Mouse (Mus musculus): ENCODE measurements at regions not wholly inside any gene's neighbourhood (a gene's known extent, or its start where the extent isn't known, plus 50 kb on each side); places are given as distances from the start of the nearest gene placed in this dataset.
A peak's percentile ranks its signal among the peaks of the same experiment; 100 is the strongest.

DNA sequence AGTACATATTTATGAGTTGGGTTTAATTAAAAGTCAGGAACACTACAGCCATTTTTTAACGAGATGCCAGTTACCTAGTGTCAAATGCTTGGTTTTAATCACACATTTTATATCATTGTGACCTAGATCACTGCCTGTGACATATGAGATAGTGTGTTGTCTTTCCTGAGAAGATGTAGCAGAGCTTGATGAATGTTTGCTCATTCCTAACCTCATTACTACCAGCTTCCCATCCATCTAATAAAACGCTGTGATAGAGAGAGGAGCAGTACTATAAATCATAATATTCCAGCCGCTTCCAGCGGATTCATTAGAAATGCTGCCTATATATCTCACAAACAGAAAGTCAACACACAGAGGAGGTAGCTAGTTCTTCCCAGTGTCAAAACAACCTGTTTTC, 163.6 kb downstream of the Aldoart1 start:
- no peak for DNase-seq (ENCODE audit: low spot score)

DNA sequence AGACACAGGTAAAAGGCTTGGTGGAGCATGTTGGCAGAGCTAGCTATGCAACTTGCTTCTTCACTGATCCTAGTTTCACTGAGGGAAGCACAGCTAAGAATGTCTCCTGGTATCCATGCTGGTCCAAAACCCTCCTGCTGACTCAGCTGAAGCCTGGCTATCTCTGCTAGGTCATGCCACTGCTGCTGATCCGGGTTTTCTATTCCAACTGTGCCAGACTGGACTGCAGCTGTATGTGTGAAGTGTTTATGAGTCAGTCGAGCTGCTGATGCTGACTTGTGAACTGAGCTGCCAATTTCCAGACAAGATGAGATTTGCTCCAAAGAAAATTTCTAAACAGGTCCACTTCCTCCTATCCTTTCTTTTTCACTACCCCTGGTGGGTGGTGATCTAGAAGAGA, 178.4 kb downstream of the Aldoart1 start:
- peak; percentile 2 for DNase-seq (ENCODE audit: low spot score)

DNA sequence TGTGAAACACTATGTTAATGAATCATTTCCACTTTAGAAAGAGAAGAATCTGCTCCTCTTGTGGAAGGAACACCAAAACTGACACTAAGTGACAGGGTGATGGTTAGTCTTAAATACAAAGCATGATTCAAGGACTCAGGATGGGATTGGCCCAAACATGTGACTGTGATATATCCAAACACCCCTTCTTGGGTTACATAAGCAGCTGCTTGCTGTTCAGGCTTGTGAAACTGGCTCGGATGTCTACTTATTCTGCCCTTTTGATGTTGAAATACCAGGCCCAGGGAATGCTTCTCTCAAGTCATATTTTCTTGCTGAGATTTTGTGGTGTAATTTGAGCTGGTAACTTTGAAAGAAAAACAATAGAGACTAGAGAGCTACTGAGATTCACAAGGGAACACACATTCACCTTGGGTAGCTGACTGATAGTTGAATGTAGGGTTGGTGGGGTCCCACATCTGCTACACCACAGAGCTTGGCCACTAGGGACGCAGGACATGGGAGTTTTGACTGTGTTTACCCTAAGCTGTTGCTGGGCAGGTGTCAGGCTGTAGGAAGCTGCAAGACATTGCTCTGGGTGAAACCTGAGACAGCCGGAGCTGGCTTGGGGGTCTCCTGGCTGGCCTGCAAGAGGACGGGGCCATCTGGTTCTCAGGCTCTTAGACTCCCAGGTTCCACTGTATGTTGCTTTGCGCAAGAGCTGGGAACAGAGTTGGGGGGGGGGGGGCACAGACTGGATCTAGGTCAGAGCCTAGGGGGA, 180.6 kb downstream of the Aldoart1 start:
- no peak for DNase-seq (ENCODE audit: low spot score)

DNA sequence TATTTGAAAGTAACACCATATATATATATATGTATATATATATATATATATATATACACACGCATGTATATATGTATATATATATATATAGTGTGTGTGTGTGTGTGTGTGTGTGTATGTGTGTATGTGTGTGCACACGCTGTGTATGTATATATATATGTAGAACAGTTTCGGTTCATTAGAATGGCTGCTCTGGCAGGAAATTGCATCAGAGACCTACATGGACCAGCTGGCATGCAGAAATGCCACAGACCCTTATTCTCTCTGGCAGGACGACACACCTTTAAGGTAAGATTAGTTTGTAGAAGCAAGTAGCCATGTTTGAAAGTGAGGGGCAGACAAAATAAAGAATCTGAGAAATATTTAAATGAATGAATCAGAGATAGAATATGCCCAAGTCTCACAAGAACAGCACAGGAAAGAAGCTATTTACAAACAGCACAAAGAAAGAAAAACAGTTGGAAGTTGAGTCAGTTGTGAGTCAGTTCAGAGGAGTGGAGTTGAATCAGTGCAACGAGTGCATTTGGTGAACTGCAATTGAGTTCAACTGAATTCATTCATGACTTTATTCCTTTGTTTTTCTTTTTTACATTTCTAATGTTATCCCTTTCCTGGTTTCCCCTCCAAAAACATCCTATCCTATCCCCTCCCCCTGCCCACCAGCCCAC, 182.5 kb downstream of the Aldoart1 start:
- DNase-seq (ENCODE audit: low spot score): no peak

DNA sequence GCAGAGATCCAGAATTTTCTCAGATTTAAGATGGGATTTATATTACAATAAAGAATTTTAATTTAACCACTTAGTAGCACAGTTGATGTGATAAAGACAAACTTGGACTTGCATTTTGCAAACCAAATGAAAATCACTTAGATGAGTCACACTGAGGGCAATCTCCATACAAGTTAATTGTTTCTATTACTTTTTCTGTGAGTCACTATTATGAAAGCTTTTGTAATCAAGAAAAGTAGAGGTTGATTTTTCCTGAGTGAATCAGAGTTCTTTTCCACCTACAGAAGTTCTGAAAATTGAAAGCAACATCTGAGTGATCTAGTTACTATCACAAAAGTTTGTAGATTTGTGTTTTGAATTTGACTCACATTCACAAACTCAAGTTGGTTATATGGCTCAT, 188.1 kb downstream of the Aldoart1 start:
- no peak for DNase-seq (ENCODE audit: low spot score)

DNA sequence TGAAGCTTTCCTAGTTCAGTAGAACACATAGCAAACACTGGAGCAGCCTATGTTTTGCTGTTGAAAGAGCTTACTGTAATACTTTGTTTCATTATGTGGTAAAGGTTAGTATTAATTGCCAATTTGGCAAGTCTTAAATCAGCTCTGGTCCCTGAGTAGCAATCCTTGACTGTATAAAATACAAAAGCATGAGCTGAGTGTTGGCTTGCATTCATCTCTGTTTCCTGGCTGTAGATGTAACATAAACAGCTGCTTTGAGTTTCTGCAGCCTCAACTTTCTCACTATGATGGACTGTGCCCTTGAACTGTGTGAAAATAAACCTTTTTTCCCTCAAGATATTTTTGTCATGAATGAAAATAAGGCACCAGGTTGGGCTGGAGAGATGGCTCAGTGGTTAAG, 190.0 kb downstream of the Aldoart1 start:
- DNase-seq (ENCODE audit: low spot score): peak; percentile 4

DNA sequence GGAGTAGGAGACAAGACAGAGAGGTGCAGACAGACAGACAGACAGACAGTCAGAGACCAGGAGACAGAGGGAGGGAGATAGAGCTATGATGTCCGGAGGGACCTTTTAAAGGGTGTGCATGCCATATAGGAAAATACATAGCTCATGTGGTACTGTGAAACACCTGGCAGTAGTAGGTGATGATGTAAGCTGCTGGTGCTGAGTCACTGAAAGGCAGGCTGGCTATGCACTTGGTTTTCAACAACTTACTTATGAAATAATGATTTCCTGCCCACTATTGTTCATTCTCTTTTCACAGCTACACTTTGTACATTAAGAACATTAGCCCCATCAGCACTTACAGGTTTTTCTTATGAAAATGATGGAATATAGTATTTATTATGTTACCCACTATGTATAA, 196.2 kb downstream of the Aldoart1 start:
- DNase-seq (ENCODE audit: low spot score): no peak

DNA sequence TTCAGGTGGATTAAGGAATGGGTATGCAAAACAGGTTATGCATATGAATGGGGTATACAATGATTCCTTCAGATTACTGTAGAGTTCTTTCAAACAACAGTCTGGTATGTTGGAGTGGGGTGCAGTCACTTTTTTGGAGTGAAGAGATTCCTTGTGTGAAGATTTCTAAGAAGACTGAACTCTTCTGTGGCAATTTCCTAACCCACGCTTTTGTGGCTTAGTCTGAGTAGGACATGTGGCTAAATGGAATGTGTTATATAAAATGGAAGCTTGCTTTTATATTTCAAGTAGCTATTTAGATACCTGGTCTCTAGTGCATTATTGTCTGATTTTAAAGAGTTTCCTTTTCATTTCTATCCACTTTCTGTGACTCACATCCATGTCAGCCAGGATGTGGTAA, 205.3 kb downstream of the Aldoart1 start:
- DNase-seq (ENCODE audit: low spot score): no peak

DNA sequence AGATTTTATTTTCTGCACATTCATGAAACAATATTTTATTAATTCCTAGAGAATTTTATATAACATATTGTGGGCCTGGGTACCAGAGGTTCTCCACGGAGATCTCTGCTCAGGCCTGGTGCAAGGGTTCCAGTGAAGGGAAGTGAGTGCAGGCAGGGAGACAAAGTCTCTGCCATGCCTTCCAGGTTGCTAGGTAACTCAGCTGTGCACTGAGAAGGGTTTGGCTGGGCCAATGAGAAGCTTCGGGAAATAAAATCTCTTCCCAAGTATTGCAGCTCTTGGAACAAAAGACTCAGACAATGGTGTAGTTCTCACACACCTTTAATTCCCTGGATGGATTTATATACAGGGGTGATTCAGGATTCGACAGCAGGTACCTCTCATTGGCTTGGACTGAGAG, 223.0 kb downstream of the Aldoart1 start:
- no peak for DNase-seq (ENCODE audit: low spot score)

DNA sequence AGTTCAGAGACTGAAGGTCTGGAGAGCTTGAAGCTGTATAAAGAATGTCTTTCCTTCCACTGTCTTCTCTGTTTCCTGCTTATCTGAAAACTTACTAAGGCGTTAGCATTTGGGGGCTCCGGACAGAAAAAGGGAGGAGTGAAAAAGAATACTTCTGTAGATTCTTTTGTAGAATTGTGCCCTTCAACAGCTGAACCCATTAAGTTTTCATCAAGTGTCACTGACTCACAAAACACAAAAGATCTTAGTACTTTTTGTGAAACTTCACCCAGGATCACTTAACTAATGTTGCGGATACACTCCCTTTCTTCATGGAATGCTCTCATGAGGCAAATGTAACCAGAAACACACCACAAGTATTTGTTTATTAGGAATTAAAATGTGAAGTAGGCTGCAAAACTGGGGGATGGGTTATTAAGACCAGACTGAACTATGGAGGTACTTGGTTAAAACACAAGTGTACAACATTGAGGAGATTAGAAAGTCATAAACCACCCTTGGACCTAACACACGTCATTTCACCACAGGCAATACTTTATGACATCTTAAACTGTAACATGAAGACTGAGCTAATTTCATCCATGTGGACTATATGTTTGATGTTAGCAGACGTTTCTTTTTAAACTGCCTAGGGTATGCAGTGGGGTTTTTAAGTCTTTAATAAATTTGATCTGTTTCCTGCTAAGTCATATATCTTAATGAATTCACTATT, 225.1 kb downstream of the Aldoart1 start:
- DNase-seq (ENCODE audit: low spot score): no peak

DNA sequence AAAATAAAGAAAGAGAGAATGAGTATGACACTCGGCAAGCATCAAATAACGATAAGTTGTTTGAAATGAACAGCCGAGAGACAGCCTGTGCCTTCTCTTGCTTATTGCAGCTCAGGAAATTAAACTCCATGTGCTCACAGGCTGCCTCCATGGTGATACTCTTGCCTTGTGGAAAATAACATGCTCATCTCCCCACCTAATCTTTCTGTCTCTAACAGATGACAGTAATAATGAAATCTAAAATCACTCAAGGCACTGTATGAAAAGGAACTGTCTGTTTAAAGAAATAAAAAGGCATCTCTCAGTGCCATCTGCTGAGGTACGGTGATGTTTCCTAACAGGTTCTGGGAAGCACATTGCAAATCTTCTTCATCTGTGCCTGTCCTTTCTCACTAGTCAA, 247.3 kb downstream of the Aldoart1 start:
- no peak for DNase-seq (ENCODE audit: low spot score)

DNA sequence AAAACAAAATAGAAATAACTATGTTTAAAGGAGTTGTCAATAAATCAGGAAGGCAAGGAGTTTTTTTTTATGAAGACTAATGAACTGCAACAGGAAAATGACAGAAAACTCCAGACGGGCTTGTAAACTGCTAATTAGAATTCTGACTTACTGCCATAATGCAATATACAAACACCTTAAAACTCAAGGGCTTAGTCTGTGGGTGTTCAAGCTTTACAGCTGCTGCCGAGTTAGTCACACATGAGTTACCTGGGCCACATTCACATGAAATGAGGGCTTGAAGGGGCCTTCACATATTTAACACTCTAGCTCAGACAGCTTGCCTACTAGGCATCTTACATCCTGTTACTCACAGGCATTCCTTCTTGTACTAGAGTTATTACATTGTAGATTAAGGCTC, 256.9 kb downstream of the Aldoart1 start:
- no peak for DNase-seq (ENCODE audit: low spot score)

DNA sequence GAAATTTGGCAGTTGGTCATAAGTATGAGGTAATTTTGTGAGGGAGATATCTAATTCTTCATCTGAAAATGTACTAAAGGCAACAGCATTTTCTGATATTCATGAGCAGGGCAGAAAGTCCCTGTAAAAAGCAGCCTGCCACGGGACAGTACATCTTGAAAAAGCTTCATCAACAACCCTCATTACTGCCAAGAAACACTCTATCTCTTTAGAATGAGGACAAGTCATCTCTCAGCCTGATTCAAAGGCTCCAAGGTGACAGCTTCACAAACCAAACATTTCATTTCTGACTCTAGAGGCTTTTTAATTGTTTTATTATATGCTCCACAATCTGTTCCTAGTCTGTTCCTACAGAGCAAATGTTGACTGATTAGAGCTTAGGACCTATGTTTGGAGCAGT, 260.3 kb downstream of the Aldoart1 start:
- no peak for DNase-seq (ENCODE audit: low spot score)

DNA sequence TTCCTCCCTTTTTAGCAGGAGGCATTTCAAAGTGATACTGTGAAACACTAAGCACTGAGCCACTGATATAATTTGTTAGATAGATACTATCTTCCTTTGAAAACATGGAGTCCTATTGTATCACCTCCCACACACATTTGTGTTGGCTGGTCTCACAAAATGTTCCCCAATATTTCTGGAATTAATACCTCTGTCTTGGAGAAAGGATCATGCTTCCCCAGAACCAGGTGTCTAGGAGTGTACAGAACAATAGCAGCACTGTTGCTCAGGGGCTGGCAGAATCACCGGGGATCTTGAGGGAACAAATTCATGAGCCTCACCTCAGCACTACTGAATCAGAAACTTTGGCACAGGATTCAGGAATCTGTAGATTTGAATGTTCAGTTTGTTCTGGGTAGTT, 277.5 kb downstream of the Aldoart1 start:
- DNase-seq (ENCODE audit: low spot score): no peak

DNA sequence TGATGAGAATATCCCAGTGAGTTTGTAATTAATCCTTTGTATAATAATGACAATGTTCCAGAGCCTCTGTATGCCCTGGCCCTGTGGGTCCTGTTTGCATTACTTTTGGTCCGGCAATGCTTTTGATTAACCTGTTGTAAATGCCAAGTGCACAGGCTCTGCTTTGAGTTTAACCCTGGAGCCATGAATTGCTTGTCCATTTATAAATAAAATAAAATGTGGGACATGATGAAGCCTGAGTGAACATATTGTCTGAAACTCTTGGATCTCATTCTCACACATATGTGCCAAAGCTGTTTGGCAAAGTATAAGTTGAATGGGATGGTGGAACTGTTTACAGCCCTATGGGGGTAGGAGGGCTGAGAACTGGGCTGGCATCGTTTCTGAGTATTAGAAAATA, 280.5 kb downstream of the Aldoart1 start:
- DNase-seq (ENCODE audit: low spot score): no peak

DNA sequence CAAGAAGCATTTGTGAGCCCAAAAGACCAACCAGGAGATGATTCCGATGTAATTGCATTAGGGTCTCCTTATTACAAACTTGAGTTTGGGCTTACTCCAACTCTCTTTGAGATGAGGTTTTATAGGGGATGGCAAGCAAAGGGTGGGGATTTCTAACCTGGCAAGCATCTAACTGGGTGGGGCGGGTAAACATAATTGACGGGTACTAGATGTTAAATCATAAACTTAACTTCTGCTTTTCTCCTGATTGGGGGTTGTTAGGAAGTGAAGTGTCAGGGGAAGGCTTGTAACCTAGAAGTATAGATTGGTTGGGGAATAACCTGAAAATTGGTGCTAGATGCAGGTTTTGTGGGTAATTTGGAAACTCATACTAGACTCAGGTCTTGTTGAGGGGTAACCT, 287.2 kb downstream of the Aldoart1 start:
- DNase-seq (ENCODE audit: low spot score): no peak

DNA sequence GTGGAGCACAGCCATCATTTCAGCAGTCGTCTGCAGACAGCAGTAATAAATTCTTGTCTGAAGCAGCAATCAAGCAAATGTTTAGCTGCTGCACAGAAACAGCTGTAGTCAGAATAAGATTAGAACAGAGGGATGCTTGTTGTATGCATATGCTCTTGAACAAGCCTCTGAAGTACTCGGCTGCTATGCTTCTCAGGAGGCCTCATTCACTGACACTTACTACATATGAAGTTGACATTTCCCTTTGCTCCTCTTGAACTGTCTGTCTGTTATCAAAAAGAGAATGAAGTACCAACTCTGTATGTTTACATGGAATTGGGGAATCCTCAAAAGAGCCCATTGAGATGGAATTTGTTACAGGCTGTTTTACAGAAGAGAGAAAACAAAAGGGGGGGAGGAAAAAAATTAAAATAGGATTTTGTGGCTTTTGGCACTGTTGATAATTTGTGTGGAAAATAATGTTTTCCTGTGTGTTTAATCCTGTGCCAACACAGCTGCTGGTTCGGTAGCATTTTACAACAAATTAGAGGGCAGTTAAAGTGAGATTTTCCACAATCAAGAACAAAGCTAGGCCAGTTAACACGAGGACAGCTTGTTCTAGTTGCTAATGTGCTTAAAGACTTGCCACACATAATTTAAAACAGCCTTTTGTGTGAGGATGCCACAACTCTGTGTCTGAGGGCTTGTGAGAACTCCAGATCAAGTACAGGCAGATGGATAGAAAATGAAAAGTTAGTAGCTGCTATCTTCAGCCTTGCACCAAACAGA, 289.3 kb downstream of the Aldoart1 start:
- no peak for DNase-seq (ENCODE audit: low spot score)

DNA sequence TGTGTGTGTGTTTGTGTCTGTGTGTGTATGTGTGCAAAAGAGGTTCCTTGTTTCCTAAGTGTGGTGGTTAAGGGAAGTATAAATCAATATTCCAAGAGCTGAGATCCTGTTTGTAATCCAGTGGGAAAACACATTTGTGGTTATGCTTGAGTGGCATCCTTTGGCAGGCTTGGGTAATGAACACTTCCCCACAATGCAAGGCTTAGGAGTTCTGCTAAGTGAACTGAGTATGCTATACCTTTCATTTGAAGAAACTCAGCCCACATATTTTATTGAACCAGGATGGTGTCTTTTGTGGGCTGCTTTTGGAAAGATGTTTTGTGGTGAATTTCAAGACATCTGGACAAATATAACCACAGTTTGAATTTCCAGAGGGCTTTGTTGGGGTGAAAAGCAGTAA, 298.2 kb downstream of the Aldoart1 start:
- DNase-seq (ENCODE audit: low spot score): no peak

DNA sequence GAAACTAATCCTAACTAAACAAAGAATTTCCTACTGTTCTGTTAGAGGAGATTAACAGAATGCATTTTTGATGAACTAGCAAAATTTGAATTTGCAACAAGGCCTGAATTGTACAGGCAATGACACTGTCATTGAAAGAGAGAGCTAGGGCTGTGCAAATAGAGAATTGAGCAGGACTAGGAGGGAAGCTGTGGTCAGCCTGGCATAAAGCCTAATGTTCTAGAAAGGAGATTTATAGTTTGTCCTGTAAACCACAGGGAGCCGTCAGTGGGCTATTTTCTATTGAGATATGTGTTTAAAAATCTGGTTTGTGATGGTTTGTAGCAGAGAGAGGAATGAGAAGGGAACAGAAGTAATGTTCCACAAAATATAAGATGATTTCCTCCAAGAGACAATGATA, 317.9 kb downstream of the Aldoart1 start:
- DNase-seq (ENCODE audit: low spot score): peak; percentile 3

DNA sequence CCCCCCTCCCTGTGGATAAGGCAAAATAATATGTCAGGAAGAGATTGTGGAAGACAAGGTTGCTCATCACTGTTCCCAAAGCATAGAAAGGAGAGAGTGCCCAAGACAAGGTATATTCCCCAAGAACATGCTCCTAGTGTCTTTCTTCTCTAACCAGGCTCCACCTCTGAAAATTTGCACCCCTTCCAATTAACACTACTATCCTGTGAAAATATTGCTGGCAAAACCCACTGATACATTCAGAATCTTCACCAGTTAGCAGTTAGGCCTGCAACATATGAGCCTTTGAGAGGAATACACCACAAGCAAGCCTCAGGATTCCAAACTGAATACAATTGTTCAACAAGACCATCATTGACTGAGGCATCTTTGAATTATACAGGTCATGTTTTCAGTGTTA, 323.9 kb upstream of the Tle1 start:
- DNase-seq (ENCODE audit: low spot score): no peak

DNA sequence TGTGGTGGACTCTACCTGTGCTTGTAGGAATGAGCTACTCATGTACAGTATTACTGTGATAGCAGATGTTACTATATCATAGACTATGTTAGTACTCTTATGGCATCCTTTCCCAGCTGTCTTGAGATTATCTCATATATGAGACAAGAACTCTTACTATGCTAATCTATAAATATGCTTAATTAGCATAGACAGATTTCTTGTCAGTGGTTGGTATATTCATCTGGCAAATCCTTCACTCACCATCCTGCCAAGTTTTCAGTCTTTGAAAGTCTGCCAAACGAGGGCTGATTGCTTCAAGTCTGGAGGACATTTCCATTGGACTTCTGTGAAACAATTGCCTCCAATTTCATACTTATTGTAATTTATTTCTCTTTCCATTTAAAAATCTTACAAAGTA, 323.4 kb upstream of the Tle1 start:
- DNase-seq (ENCODE audit: low spot score): peak; percentile 12

DNA sequence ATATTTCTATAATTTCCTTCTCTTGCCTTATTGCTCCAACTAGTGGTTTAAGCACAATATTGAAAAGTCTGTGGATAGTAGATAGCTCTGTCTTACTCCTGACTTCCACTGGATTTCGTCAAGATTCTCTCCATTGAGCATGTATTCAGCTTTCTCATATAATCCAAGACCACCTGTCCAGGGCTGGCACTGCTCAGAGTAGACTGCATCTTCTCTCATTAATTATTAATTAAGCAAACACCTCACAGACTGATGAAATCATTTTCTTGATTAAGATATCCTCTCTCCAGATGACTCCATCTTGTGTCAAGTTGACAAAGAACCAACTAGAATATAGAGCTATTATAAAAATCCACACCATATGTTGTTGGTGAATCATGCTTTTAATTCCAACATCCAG, 310.5 kb upstream of the Tle1 start:
- DNase-seq (ENCODE audit: low spot score): no peak

DNA sequence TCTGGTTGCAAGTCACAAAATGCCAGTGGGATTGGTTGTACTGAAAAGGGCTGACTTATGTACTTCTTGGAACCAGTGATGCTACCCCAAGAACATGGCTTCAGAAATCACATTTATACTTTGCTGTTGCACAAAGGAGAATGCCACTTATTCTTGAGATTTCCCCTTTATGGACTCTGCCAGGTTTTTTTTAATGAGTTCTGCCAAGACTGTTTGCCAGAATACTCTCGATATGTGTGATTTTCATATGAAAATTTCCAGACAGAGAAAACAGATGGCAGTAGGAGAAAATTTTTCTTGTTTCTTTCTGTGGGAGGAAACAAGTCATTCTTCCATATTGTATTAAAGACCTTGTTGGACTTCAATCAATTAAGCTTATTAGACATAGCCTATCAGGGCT, 281.0 kb upstream of the Tle1 start:
- no peak for DNase-seq (ENCODE audit: low spot score)

All from adipocyte (in vitro differentiated cells).